Mouse (Mus musculus): ENCODE data around the gene Col26a1. TPM values are rescaled to one million over a fixed set of nuclear protein-coding genes. Genes with fewer than 3 reads are reported as not detected.

The Col26a1 gene
- total RNA-seq, 4 experiments from 2014 or later = 0.22 to 1.4 (median 0.94) TPM

Other genes starting within 250 kb of the Col26a1 start
- gene Myl10, start 190.1 kb downstream of the Col26a1 start, total RNA-seq (2022) = not detected
- gene Ift22, start 24.9 kb upstream of the Col26a1 start, total RNA-seq (2022) = 10 to 100 TPM; 30.5 to 53.5 (median 41.9) TPM
- 100 to 1,000 TPM; 210 to 255 (median 217) TPM for gene Fis1, start 70.1 kb upstream of the Col26a1 start, total RNA-seq (2022)
- gene Cldn15, start 83.4 kb upstream of the Col26a1 start, total RNA-seq (2022) = 10 to 100 TPM in 3 of 4 experiments, 1 to 10 TPM in 1; 9.5 to 13.7 (median 12.1) TPM
- 10 to 100 TPM; 68.6 to 74.5 (median 72.1) TPM for gene Plod3, start 103.8 kb upstream of the Col26a1 start, total RNA-seq (2022)
- gene Znhit1, start 104.8 kb upstream of the Col26a1 start, total RNA-seq (2022) = 10 to 100 TPM; 77.8 to 96.8 (median 83.5) TPM
- 10 to 100 TPM in 2 of 4 experiments, 1 to 10 TPM in 2; 4.4 to 20.9 (median 9.9) TPM for gene Vgf, start 143.2 kb upstream of the Col26a1 start, total RNA-seq (2022)
- gene Ap1s1, start 162.9 kb upstream of the Col26a1 start, total RNA-seq (2022) = 100 to 1,000 TPM; 104 to 120 (median 106) TPM
- gene Serpine1, start 189.1 kb upstream of the Col26a1 start, total RNA-seq (2022) = 1 to 10 TPM; 2.7 to 9.5 (median 6.5) TPM
- gene Trim56, start 233.0 kb upstream of the Col26a1 start, total RNA-seq (2022) = 10 to 100 TPM; 44.0 to 57.1 (median 54.0) TPM